In genomic region chr9:77561827-77562226, GRCm38 (mm10) we compare ENCODE assay signal across 16 mouse cellular contexts. TPM values are rescaled to one million over a fixed set of nuclear protein-coding genes. Genes with fewer than 3 reads are reported as not detected.
DNase-seq lines count a peak whose midpoint lies in the region; TF ChIP-seq lines count a peak whose summit lies in the region.
"Had no signal": no experiment of that assay in that cellular context is flagged by ENCODE, and none has a peak within 500 bp of the region (broad histone marks: within the 10 kb centered on the region; RNA-seq: fewer than 3 reads in every experiment).

No protein-coding gene starts in this region.

- TF ChIP-seq CTCF in CH12.LX (conservative IDR thresholded peaks at IDR 0.05 in 1 of 2, IDR thresholded peaks at IDR 0.05 in 1 of 2; ENCODE audit: low read depth in 2 of 2, low read length in 2 of 2), result no peak

- dilution Hi-C loops in CH12.LX (cut with MboI; ENCODE audit: extremely low pct_ligation_motif_present, extremely low pct_unique_long_range_greater_than_20kb, low sequenced_read_pairs), result no loop called here

- peak; percentile 80 for DNase-seq in CH12.LX (ENCODE audit: extremely low read depth)
- DNase-seq in forebrain, embryonic 10.5 days (ENCODE audit: extremely low spot score, low spot score), result no peak
- DNase-seq: adrenal gland, adult 2 months; adrenal gland, adult 8-10 months; adrenal gland, postnatal 10 days; adrenal gland, postnatal 14 days; adrenal gland, postnatal 25 days; adrenal gland, postnatal 36 days; B cell, adult 2 months; cerebellum, adult 11 months; cerebellum, adult 11-12 months; cerebellum, adult 18-20 months; cerebellum, adult 2 months; cerebellum, adult 8-10 months had no signal

- no peaks in the 10 kb centered on the region for H3K36me3 ChIP-seq in CH12.LX (replicated peaks in 1 of 2; ENCODE audit: control insufficient read depth in 1 of 2, insufficient read depth in 1 of 2, low read length in 1 of 2)
- no peaks in the 10 kb centered on the region for H3K36me3 ChIP-seq in forebrain, embryonic 10.5 days (replicated peaks)
- H3K36me3 ChIP-seq: G1E had no signal

- TF ChIP-seq EP300 in CH12.LX (IDR thresholded peaks at IDR 0.05; ENCODE audit: low read length), result peak; percentile 76; the same call in 1 of the 2 replicates

- H3K9ac ChIP-seq in CH12.LX (ENCODE audit: insufficient read depth, low read depth), result peak overlapping the region; percentile 53; the same call in 1 of the 2 replicates

- peak overlapping the region; percentile 41 for H3K4me2 ChIP-seq in CH12.LX (ENCODE audit: insufficient read depth, low read depth, poor library complexity, severe bottlenecking)

- peaks cover 28 to 41% of the 10 kb centered on the region in 2 experiments for H3K4me1 ChIP-seq in CH12.LX (ENCODE audit: control insufficient read depth in 1 of 2, insufficient read depth in 2 of 2)
- H3K4me1 ChIP-seq in forebrain, embryonic 10.5 days, result no peaks in the 10 kb centered on the region

- H3K4me3 ChIP-seq in CH12.LX (replicated peaks in 1 of 3; ENCODE audit: low read depth in 2 of 3, low read length in 2 of 3, poor library complexity in 1 of 3), result no peak overlapping the region
- H3K4me3 ChIP-seq in forebrain, embryonic 10.5 days, result no peak overlapping the region

- no peak; the same call in 1 of the 2 replicates for TF ChIP-seq RAD21 in CH12.LX (IDR thresholded peaks at IDR 0.05; ENCODE audit: low read depth, low read length)

- H3K27me3 ChIP-seq in CH12.LX (replicated peaks), result no peaks in the 10 kb centered on the region
- H3K27me3 ChIP-seq in forebrain, embryonic 10.5 days (ENCODE audit: poor library complexity, severe bottlenecking), result no peaks in the 10 kb centered on the region; the same call in 1 of the 2 replicates
- H3K27me3 ChIP-seq: Patski had no signal

- H3K9me3 ChIP-seq in CH12.LX (replicated peaks; ENCODE audit: low read length), result peaks cover 9% of the 10 kb centered on the region
- H3K9me3 ChIP-seq in forebrain, embryonic 10.5 days, result peaks cover 21% of the 10 kb centered on the region

- TF ChIP-seq POLR2A in CH12.LX (IDR thresholded peaks at IDR 0.05; ENCODE audit: low read depth, low read length), result no peak

- in situ Hi-C loops in CH12.LX (cut with MboI; ENCODE audit: low pct_ligation_motif_present, low pct_unique_long_range_greater_than_20kb, low sequenced_read_pairs), result no loop called here

- peak overlapping the region; percentile 95 for H3K27ac ChIP-seq in CH12.LX (ENCODE audit: insufficient read depth, low read depth)
- no peak overlapping the region for H3K27ac ChIP-seq in forebrain, embryonic 10.5 days

- H3K79me2 ChIP-seq in CH12.LX (replicated peaks; ENCODE audit: control insufficient read depth, extremely low read depth, insufficient read depth, poor library complexity, severe bottlenecking), result no peaks in the 10 kb centered on the region

TF ChIP-seq in CH12.LX, 34 proteins besides CTCF, POLR2A, EP300 and RAD21:
- TF ChIP-seq TBP (conservative IDR thresholded peaks at IDR 0.05; ENCODE audit: low read depth, low read length) (0 out of 2 replicates have a peak, but pooled peaks have one; percentile 34), JUN (IDR thresholded peaks at IDR 0.05; ENCODE audit: insufficient read depth, low read depth, low read length) (peak; percentile 37; the same call in 1 of the 2 replicates), BHLHE40 (IDR thresholded peaks at IDR 0.05; ENCODE audit: low read depth, low read length) (peak; percentile 28; the same call in 1 of the 2 replicates), USF2 (conservative IDR thresholded peaks at IDR 0.05; ENCODE audit: low read depth, low read length) (no peak), KAT2A (IDR thresholded peaks at IDR 0.05; ENCODE audit: insufficient replicate concordance, low read length) (peak; percentile 67; the same call in 1 of the 2 replicates), SIN3A (IDR thresholded peaks at IDR 0.05; ENCODE audit: low read length) (no peak), MYC (IDR thresholded peaks at IDR 0.05; ENCODE audit: low read depth, low read length) (0 out of 2 replicates have a peak, but pooled peaks have one; percentile 16), MAZ (IDR thresholded peaks at IDR 0.05; ENCODE audit: low read depth, low read length) (no peak), IRF4 (IDR thresholded peaks at IDR 0.05; ENCODE audit: low read depth, low read length) (peak; percentile 61), ETS1 (conservative IDR thresholded peaks at IDR 0.05; ENCODE audit: low read depth, low read length) (peak; percentile 67), TCF12 (IDR thresholded peaks at IDR 0.05; ENCODE audit: low read depth, low read length) (peak; percentile 46; the same call in 1 of the 2 replicates), MEF2A (IDR thresholded peaks at IDR 0.05; ENCODE audit: borderline replicate concordance, low read depth, low read length) (peak; percentile 27; the same call in 1 of the 2 replicates), MAFK (IDR thresholded peaks at IDR 0.05; ENCODE audit: insufficient replicate concordance, low read length) (peak; percentile 47; the same call in 1 of the 2 replicates)
TF ChIP-seq in CH12.LX: peak in this region for 10.

RNA-seq across cellular contexts. Expression of gene Lrrc1, which starts 17.2 kb away (rescaled TPM):
- total RNA-seq in CH12.LX (2012; rRNA removed) (12.5 and 15.4 TPM in 2 replicates), CH12.LX (2014; rRNA removed) (15.7 and 15.8 TPM in 2 replicates)
- polyA plus RNA-seq in CH12.LX (2012; ENCODE audit: insufficient read length, low read depth), result 14.9 and 15.8 TPM in 2 replicates
- 14.4 and 15.9 TPM in 2 replicates for polyA plus RNA-seq in forebrain, embryonic 10.5 days (2016; fragmentation: Nextera tagmentation; extraction: Ambion mirVana)
- polyA plus RNA-seq: G1E had no signal
